In genomic region chr2:26549801-26550200, GRCm38 (mm10) we compare ENCODE assay signal across 13 mouse cellular contexts. TPM values are rescaled to one million over a fixed set of nuclear protein-coding genes. Genes with fewer than 3 reads are reported as not detected.
DNase-seq lines count a peak whose midpoint lies in the region; ATAC-seq and TF ChIP-seq lines count a peak whose summit lies in the region.
"Had no signal": no experiment of that assay in that cellular context is flagged by ENCODE, and none has a peak within 500 bp of the region (broad histone marks: within the 10 kb centered on the region; RNA-seq: fewer than 3 reads in every experiment).

No protein-coding gene starts in this region.

- peaks cover 24% of the 10 kb centered on the region for H3K4me1 ChIP-seq in liver, adult 2 months (ENCODE audit: control insufficient read depth, insufficient read depth, low read length)
- H3K4me1 ChIP-seq in liver, embryonic 12.5 days, result peaks cover 21% of the 10 kb centered on the region
- peaks cover 47% of the 10 kb centered on the region for H3K4me1 ChIP-seq in liver, embryonic 13.5 days (replicated peaks)
- peaks cover 20% of the 10 kb centered on the region for H3K4me1 ChIP-seq in forebrain, embryonic 10.5 days
- H3K4me1 ChIP-seq in hindbrain, embryonic 12.5 days, result peaks cover 20% of the 10 kb centered on the region

- H3K79me2 ChIP-seq in liver, adult 2 months (ENCODE audit: control insufficient read depth, insufficient read depth, low read length), result no peaks in the 10 kb centered on the region

- TF ChIP-seq POLR2A in liver, adult 2 months (IDR thresholded peaks at IDR 0.05; ENCODE audit: extremely low read depth, insufficient read depth, low read length), result no peak

- peak overlapping the region; percentile 12 for H3K27ac ChIP-seq in liver, adult 2 months (replicated peaks; ENCODE audit: insufficient read depth, low read depth, low read length)
- H3K27ac ChIP-seq in liver, embryonic 12.5 days, result no peak overlapping the region
- peak overlapping the region; percentile 14; the same call in 1 of the 2 replicates for H3K27ac ChIP-seq in liver, embryonic 13.5 days
- no peak overlapping the region for H3K27ac ChIP-seq in forebrain, embryonic 10.5 days
- no peak overlapping the region for H3K27ac ChIP-seq in hindbrain, embryonic 12.5 days

- H3K27me3 ChIP-seq in liver, adult 2 months (ENCODE audit: control insufficient read depth, insufficient read depth, low read length), result no peaks in the 10 kb centered on the region
- H3K27me3 ChIP-seq in liver, embryonic 12.5 days (replicated peaks), result peaks cover 13% of the 10 kb centered on the region
- H3K27me3 ChIP-seq in liver, embryonic 13.5 days, result no peaks in the 10 kb centered on the region
- H3K27me3 ChIP-seq in forebrain, embryonic 10.5 days (ENCODE audit: poor library complexity, severe bottlenecking), result no peaks in the 10 kb centered on the region
- H3K27me3 ChIP-seq in hindbrain, embryonic 12.5 days, result no peaks in the 10 kb centered on the region; the same call in 1 of the 2 replicates

- H3K9ac ChIP-seq in liver, adult 2 months (ENCODE audit: low read depth, low read length), result no peak overlapping the region
- H3K9ac ChIP-seq in liver, embryonic 12.5 days, result no peak overlapping the region
- H3K9ac ChIP-seq in liver, embryonic 13.5 days, result no peak overlapping the region
- no peak overlapping the region for H3K9ac ChIP-seq in hindbrain, embryonic 12.5 days

- H3K9me3 ChIP-seq in liver, embryonic 12.5 days (replicated peaks), result no peaks in the 10 kb centered on the region
- no peaks in the 10 kb centered on the region for H3K9me3 ChIP-seq in liver, embryonic 13.5 days (replicated peaks)
- no peaks in the 10 kb centered on the region for H3K9me3 ChIP-seq in forebrain, embryonic 10.5 days
- H3K9me3 ChIP-seq in hindbrain, embryonic 12.5 days (replicated peaks), result no peaks in the 10 kb centered on the region
- H3K9me3 ChIP-seq: megakaryocyte, embryonic 14.5 days had no signal

- DNase-seq in heart, adult 11 months, result peak; percentile 97
- DNase-seq in heart, postnatal 4 days, result no peak
- peak; percentile 88 for DNase-seq in liver, adult 2 months (ENCODE audit: extremely low read depth, low read depth, low spot score)
- DNase-seq in liver, embryonic 13.5 days, result no peak
- DNase-seq in monocyte, adult 2 months (ENCODE audit: low read depth in 1 of 2, low spot score in 2 of 2), result peak; percentile 70 to 76
- no peak for DNase-seq in forebrain, embryonic 10.5 days (ENCODE audit: extremely low spot score, low spot score)
- DNase-seq: cerebellum, adult 9-10 months had no signal

- no peaks in the 10 kb centered on the region for H3K36me3 ChIP-seq in liver, adult 2 months (ENCODE audit: control insufficient read depth, insufficient read depth, low read length)
- no peaks in the 10 kb centered on the region for H3K36me3 ChIP-seq in liver, embryonic 12.5 days
- H3K36me3 ChIP-seq in liver, embryonic 13.5 days, result no peaks in the 10 kb centered on the region
- H3K36me3 ChIP-seq in forebrain, embryonic 10.5 days (replicated peaks), result no peaks in the 10 kb centered on the region
- H3K36me3 ChIP-seq in hindbrain, embryonic 12.5 days, result no peaks in the 10 kb centered on the region

- H3K4me3 ChIP-seq in liver, adult 2 months (ENCODE audit: insufficient read depth, low read depth, low read length), result no peak overlapping the region
- no peak overlapping the region for H3K4me3 ChIP-seq in liver, embryonic 12.5 days
- no peak overlapping the region for H3K4me3 ChIP-seq in liver, embryonic 13.5 days (replicated peaks)
- H3K4me3 ChIP-seq in forebrain, embryonic 10.5 days, result no peak overlapping the region
- no peak overlapping the region for H3K4me3 ChIP-seq in hindbrain, embryonic 12.5 days

- WGBS in liver, adult 2 months, result 2% methylated on average over 10 of the region's 10 CpGs
- 43% methylated on average over 10 of the region's 10 CpGs for WGBS in liver, embryonic 12.5 days (ENCODE audit: insufficient replicate concordance)
- WGBS in liver, embryonic 13.5 days (ENCODE audit: insufficient replicate concordance), result 37% methylated on average over 10 of the region's 10 CpGs
- 84% methylated on average over 10 of the region's 10 CpGs for WGBS in forebrain, embryonic 10.5 days
- WGBS in hindbrain, embryonic 12.5 days, result 85% methylated on average over 10 of the region's 10 CpGs

- no peak for TF ChIP-seq CTCF in liver, adult 2 months (IDR thresholded peaks at IDR 0.05; ENCODE audit: low read depth, low read length)

- no peak for ATAC-seq in liver, embryonic 12.5 days
- ATAC-seq in liver, embryonic 13.5 days (ENCODE audit: low read depth), result peak; percentile 57; the same call in 1 of the 2 replicates
- ATAC-seq in hindbrain, embryonic 12.5 days (ENCODE audit: low FRiP score), result no peak
- ATAC-seq: forebrain, embryonic 14.5 days had no signal

- H3K4me2 ChIP-seq in liver, embryonic 12.5 days, result no peak overlapping the region
- no peak overlapping the region for H3K4me2 ChIP-seq in liver, embryonic 13.5 days
- H3K4me2 ChIP-seq in hindbrain, embryonic 12.5 days (replicated peaks), result no peak overlapping the region

RNA-seq across cellular contexts. Expression of gene Egfl7, which starts 30.0 kb away (rescaled TPM):
- 100 to 1,000 TPM; 317 to 343 TPM for total RNA-seq in heart, postnatal 4 days (2021)
- 58.6 and 67.0 TPM in 2 replicates for total RNA-seq in liver, adult 2 months (2014; rRNA removed)
- polyA plus RNA-seq in liver, adult 2 months (2012; rRNA removed), result 60.7 and 90.0 TPM in 2 replicates
- polyA plus RNA-seq in liver, embryonic 12.5 days (2016; fragmentation: Nextera tagmentation; extraction: Ambion mirVana), result 106 and 120 TPM in 2 replicates
- 69.4 and 79.4 TPM in 2 replicates for polyA plus RNA-seq in liver, embryonic 13.5 days (2015; fragmentation: Nextera tagmentation; extraction: Ambion mirVana)
- polyA plus RNA-seq in forebrain, embryonic 10.5 days (2016; fragmentation: Nextera tagmentation; extraction: Ambion mirVana), result 89.9 and 96.4 TPM in 2 replicates
- 61.4 and 72.1 TPM in 2 replicates for polyA plus RNA-seq in hindbrain, embryonic 12.5 days (2016; fragmentation: Nextera tagmentation; extraction: Ambion mirVana)

RNA-seq across cellular contexts. Expression of gene Notch1, which starts 33.3 kb away (rescaled TPM):
- 10 to 100 TPM; 55.3 to 62.3 TPM for total RNA-seq in heart, postnatal 4 days (2021)
- 6.2 and 13.8 TPM in 2 replicates for total RNA-seq in liver, adult 2 months (2014; rRNA removed)
- 9.1 and 9.7 TPM in 2 replicates for polyA plus RNA-seq in liver, adult 2 months (2012; rRNA removed)
- polyA plus RNA-seq in liver, embryonic 12.5 days (2016; fragmentation: Nextera tagmentation; extraction: Ambion mirVana), result 4.1 and 4.4 TPM in 2 replicates
- polyA plus RNA-seq in liver, embryonic 13.5 days (2015; fragmentation: Nextera tagmentation; extraction: Ambion mirVana), result 1.5 and 1.6 TPM in 2 replicates
- 25.4 and 26.7 TPM in 2 replicates for polyA plus RNA-seq in forebrain, embryonic 10.5 days (2016; fragmentation: Nextera tagmentation; extraction: Ambion mirVana)
- 38.0 and 41.0 TPM in 2 replicates for polyA plus RNA-seq in hindbrain, embryonic 12.5 days (2016; fragmentation: Nextera tagmentation; extraction: Ambion mirVana)

RNA-seq across cellular contexts. Expression of gene Gm20532, which starts 36.6 kb away (rescaled TPM):
- not detected for total RNA-seq in heart, postnatal 4 days (2021)
- total RNA-seq in liver, adult 2 months (2014; rRNA removed), result not detected in 2 replicates
- not detected in 2 replicates for polyA plus RNA-seq in liver, adult 2 months (2012; rRNA removed)
- not detected in 2 replicates for polyA plus RNA-seq in liver, embryonic 12.5 days (2016; fragmentation: Nextera tagmentation; extraction: Ambion mirVana)
- polyA plus RNA-seq in liver, embryonic 13.5 days (2015; fragmentation: Nextera tagmentation; extraction: Ambion mirVana), result not detected in 2 replicates
- polyA plus RNA-seq in forebrain, embryonic 10.5 days (2016; fragmentation: Nextera tagmentation; extraction: Ambion mirVana), result not detected in 2 replicates
- not detected in 2 replicates for polyA plus RNA-seq in hindbrain, embryonic 12.5 days (2016; fragmentation: Nextera tagmentation; extraction: Ambion mirVana)
- total RNA-seq: heart, postnatal 14 days had no signal
- polyA plus RNA-seq: C2C12; forebrain, embryonic 14.5 days had no signal

RNA-seq across cellular contexts. Expression of gene Agpat2, which starts 54.4 kb away (rescaled TPM):
- total RNA-seq in heart, postnatal 4 days (2021), result 10 to 100 TPM; 23.9 to 25.4 TPM
- total RNA-seq in liver, adult 2 months (2014; rRNA removed), result 116 and 153 TPM in 2 replicates
- 421 and 511 TPM in 2 replicates for polyA plus RNA-seq in liver, adult 2 months (2012; rRNA removed)
- polyA plus RNA-seq in liver, embryonic 12.5 days (2016; fragmentation: Nextera tagmentation; extraction: Ambion mirVana), result 26.7 and 28.7 TPM in 2 replicates
- 30.9 and 32.7 TPM in 2 replicates for polyA plus RNA-seq in liver, embryonic 13.5 days (2015; fragmentation: Nextera tagmentation; extraction: Ambion mirVana)
- 10.1 and 10.2 TPM in 2 replicates for polyA plus RNA-seq in forebrain, embryonic 10.5 days (2016; fragmentation: Nextera tagmentation; extraction: Ambion mirVana)
- 11.7 and 13.1 TPM in 2 replicates for polyA plus RNA-seq in hindbrain, embryonic 12.5 days (2016; fragmentation: Nextera tagmentation; extraction: Ambion mirVana)

Comparison
In these comparisons a context has a peak if more than half of its experiments do, and no peak if none do; other contexts are left out.
1. DNase-seq: peak in heart, adult 11 months (single experiment), liver, adult 2 months (single experiment) and monocyte, adult 2 months (2 of 2); none in heart, postnatal 4 days (single experiment), liver, embryonic 13.5 days (single experiment) and forebrain, embryonic 10.5 days (single experiment).
2. H3K27ac ChIP-seq: peak in liver, adult 2 months (single experiment) and liver, embryonic 13.5 days (single experiment); none in liver, embryonic 12.5 days (single experiment), forebrain, embryonic 10.5 days (single experiment) and hindbrain, embryonic 12.5 days (single experiment).